Mouse (Mus musculus): ENCODE results near the gene Smyd3. TPM values are rescaled to one million over a fixed set of nuclear protein-coding genes. Genes with fewer than 3 reads are reported as not detected.

The Smyd3 gene
- total RNA-seq, 4 experiments from 2014 or later = 7.0 to 8.3 (median 7.8) TPM

DNA sequence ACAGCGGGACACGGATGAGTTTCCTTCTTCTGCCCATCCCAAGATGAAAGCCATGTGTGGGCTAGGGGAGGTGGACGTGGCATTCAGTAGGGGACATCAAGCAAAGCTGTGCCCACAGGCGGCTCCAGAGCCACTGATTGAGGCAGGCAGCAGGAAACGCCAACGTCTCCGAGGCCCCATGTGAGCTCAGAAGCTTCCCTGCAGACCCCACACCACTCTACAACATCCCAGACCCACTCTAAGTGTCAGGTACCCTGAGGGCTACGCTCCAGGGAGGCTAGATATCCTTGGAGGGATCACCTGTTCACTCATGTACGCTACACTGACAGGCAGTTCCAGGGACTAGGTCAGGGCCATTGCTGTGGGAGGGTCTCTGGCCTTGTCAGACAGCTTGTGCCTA is 556.2 kb downstream of the Smyd3 start:
- no peak for DNase-seq (ENCODE audit: low spot score)

- DNase-seq (ENCODE audit: low spot score) = peak; percentile 19
Measured at GRCm38 (mm10) chr1:178960015-178960559, 557.8 kb downstream of the Smyd3 start.

DNA sequence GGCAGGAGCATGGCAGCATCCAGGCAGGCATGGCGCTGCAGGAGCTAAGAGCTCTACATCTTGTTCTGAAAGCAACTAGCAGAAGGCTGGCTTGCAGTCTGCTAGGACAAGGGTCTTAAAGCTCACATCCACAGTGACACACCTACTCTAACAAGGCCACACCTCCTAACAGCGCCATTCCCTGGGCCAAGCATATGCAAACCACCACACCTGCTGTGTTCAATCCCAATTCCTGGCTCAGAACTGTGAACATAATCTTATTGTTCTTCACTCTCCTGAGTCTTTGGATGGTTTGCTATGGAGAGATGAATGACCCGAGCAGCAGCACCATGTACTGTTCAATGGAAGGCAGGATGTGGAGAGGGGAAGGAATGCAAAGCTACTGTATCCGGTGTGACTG is 559.2 kb downstream of the Smyd3 start:
- no peak for DNase-seq (ENCODE audit: low spot score)

DNA sequence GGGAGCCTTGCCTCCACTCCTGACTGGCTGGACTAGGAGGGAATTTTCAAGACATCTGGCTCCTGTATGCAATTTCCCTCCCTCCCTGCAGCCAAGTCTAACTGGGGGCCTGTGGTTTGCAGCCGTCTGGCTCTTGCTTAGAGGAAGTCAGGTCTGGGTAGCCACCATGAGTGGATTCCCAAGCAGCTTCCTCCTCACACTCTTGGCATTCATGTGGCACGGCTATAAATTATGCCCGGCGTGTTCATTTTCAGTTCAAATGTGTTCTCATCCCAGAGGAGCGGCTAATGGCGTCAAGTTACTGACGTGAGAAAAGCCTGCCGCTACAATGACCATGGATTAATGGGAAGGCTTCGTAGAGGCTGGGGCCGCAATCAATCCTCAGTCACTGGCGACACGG is 564.9 kb downstream of the Smyd3 start:
- DNase-seq (ENCODE audit: low spot score) = no peak

DNA sequence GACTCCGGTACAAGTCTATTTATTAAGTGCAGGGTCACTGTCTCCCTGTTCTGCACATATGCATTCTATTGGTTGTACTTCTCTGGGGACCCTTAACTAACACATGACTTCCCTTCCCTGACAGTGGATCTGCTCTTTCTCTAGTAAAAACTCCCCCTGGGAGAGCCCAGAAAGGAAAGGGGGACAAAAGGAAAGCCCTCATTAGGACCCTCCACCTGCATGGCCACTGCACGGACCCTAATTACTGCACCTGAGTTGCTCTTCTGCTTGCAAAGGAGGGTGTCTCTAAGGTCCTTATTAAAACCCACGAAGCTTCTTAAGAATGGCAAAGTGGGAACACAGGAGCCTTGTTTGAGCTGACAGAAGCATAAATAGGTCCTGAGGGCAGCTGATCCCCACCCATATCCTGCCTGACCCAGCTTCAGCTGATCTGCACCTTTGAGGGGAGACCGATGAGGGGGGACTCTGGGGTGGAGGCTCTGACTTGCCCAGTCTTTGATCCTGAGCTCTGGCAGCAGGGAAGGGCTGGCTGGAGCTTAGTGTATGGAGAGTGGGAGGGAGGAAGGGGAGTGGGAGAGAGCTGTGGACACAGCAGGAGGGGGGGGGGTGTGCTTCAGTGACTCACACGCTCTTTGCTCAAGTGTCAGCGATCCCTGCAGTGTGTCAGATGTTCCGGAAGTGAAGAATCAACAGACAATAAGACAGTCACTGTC is 575.4 kb downstream of the Smyd3 start:
- no peak for DNase-seq (ENCODE audit: low spot score)

DNA sequence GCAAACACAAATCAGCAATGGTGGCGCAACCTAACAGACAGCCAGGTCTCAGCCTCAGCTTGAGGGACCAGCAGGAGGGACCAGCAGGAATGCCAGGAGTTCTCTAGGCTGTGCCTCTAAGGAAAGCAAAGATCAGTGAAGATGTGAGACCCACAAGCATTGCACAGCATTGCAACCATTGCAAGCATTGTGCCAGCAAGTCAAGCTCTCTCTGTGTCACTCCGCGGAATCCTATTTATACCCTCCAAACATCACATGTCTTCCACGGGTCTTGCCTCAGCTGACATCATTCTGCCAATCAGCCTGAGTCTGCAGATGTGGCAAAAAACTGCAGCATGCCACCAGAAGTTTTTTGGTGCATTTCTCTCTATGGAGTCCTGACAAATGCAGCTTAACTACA is 577.5 kb downstream of the Smyd3 start:
- DNase-seq (ENCODE audit: low spot score) = no peak

- no peak for DNase-seq (ENCODE audit: low spot score)
Measured at GRCm38 (mm10) chr1:178936976-178937375, 580.9 kb downstream of the Smyd3 start.

- DNase-seq (ENCODE audit: low spot score) = peak; percentile 15
Measured at GRCm38 (mm10) chr1:178936457-178936856, 581.4 kb downstream of the Smyd3 start.

GRCm38 (mm10) chr1:178933953-178934637 is 583.7 kb downstream of the Smyd3 start:
- DNase-seq (ENCODE audit: low spot score) = no peak

DNA sequence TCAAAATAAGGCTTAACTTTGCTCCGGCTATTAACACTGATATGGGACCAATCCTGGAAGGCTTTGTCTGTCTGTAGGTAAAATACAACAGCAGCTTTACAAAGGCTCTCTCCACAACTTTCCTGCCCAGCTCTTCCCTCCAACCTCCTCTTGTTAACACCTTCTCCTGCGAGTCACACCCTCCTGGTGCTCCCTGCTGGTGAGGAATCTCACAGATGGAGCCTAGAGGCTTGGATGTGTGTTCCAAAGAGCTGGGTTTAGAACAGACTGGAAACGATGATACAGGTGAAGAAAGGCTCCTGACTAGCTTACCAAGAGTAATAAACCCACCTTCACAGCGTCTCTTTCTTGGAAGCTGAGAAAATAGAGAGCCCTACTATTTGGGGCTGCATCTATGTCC is 588.3 kb downstream of the Smyd3 start:
- DNase-seq (ENCODE audit: low spot score) = no peak

DNA sequence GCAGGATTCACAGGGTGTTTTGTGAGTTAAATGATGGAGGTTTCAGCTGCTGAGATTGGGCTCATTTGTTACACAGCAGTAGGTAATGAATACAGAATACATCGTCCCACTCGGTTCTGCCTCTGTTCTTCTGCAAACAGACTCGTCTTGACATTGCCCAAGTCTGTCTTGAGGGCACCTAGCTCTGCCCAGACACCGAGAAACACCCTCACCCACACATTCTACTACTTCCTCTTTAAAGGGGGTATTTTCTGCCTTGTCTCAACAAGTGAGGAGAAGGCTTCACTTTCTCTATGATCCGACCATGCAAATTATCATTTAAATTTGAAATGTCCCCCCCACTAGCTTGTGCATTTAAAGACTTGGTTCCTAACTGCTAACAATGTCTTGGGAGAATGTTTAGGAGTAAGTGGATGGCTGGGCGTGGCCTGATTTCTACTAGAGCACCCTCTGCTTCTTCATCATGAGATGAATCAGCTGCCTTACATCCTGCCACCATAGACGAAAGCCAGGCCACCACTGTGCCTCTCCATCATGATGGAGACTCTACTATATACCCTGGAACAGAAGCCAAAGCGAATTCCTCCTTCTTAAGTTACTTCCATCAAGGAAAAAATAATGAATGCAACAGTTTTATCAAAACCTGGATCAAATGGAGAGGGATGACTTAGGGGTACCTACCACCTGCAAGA is 593.2 kb downstream of the Smyd3 start:
- no peak for DNase-seq (ENCODE audit: low spot score)

- no peak for DNase-seq (ENCODE audit: low spot score)
Measured at GRCm38 (mm10) chr1:178917194-178917902, 600.5 kb downstream of the Smyd3 start.

- no peak for DNase-seq (ENCODE audit: low spot score)
Measured at GRCm38 (mm10) chr1:178915056-178915455, 602.8 kb downstream of the Smyd3 start.

DNA sequence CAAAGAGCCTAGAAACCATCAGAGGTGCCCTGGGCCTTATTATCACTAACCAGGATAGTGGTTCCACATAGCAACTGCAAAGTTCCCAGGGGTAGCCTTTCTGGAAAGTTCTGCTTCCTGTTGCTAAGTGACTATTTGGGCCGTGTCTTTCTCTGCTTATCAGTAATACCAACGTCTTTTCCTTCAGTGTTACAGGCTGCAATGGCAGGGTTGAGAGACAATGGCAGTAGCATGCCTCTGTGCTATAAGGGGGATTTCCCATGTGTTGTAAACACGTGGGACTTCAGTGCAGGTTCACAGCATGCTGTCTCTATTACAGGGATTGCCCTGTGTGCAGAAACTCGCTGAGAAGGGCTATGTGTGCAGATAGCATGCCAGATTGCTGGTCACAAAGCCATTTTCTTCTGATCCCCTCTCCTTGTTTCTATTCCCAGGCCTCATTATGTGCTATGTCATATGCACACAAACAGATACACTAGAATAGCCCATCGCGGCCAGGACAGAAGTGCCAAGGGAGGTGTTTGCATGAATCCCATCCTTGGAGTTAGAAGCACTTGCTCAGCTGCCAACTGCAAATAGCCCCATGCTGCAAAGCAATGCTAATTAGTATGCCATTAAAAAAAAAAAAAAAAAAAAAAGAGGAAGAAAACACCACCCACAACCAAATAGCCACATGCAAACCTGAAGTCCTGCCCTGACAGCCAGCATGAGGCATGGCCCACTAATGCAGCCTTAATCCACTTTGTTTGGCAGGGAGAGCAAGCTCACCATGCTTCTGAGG is 604.7 kb downstream of the Smyd3 start:
- no peak for DNase-seq (ENCODE audit: low spot score)

DNA sequence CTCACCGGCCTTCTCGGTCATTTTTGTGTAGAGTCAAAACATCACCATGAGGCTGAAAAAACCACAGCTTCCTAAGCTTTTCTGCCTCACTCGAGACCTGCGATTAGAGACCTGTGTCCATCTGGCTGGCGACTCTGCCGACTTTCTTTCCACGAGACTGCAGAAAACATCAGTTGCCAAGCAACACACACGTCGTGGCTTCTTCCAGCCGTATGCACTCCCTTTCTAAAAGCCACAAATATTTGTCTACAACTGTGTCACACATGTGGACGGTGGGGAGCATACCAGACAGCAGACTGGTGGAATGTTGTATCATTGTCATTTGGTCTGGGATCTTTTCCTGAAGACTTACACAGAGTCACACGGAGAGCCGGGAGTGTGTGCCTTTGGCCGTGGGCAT is 606.9 kb downstream of the Smyd3 start:
- DNase-seq (ENCODE audit: low spot score) = no peak

Other genes with a start within 250 kb of the Smyd3 start
- gene Tfb2m, start 28.2 kb upstream of the Smyd3 start, total RNA-seq (2022) = 10 to 100 TPM; 65.3 to 73.3 (median 69.0) TPM
- gene Cnst, start 28.3 kb upstream of the Smyd3 start, total RNA-seq (2022) = 10 to 100 TPM; 44.7 to 54.0 (median 46.4) TPM
- 10 to 100 TPM; 48.4 to 60.5 (median 52.1) TPM for gene Sccpdh, start 150.2 kb upstream of the Smyd3 start, total RNA-seq (2022)
- gene Kif28, start 227.2 kb upstream of the Smyd3 start, total RNA-seq (2022) = under 1 TPM; 0.24 to 0.62 (median 0.48) TPM

Data from heart, adult 8-10 months (tissue).